Mouse (Mus musculus) neural tube, embryonic 11.5 days (tissue): Measurements from ENCODE around the gene Anapc10. TPM values are rescaled to one million over a fixed set of nuclear protein-coding genes. Genes with fewer than 3 reads are reported as not detected.

Experiments
- ATAC-seq: fragments of 200-750 bp; cut with Nextera tagmentation; 2 replicates; pipeline ENCODE4 v1.8.0; 2017; ENCODE audit warnings: moderate number of reproducible peaks, mild to moderate bottlenecking, moderate TSS enrichment, moderate library complexity; ENCODE audit not compliant: insufficient read depth, low FRiP score, low TSS enrichment
- DNase-seq: peaks from one replicate; pipeline ENCODE4 v3.0.0-alpha.2; 2015; ENCODE audit warnings: low spot score
- H3K27ac ChIP-seq: fragments of 300-500 bp; sonication (generic); 2 replicates; pipeline ENCODE4 v1.5.1; 2014; ENCODE audit warnings: low read depth, mild to moderate bottlenecking, low read length
- H3K27me3 ChIP-seq: fragments of 300-500 bp; sonication (generic); 2 replicates; pipeline ENCODE4 v1.6.1; 2014; ENCODE audit warnings: mild to moderate bottlenecking, low read length, mixed read lengths; ENCODE audit not compliant: control insufficient read depth, insufficient read depth
- H3K36me3 ChIP-seq: fragments of 300-500 bp; sonication (generic); 2 replicates; pipeline ENCODE4 v1.6.1; 2014; ENCODE audit warnings: mild to moderate bottlenecking, low read length, moderate library complexity, mixed read lengths; ENCODE audit not compliant: control insufficient read depth, insufficient read depth
- H3K4me1 ChIP-seq: fragments of 300-500 bp; sonication (generic); 2 replicates; pipeline ENCODE4 v1.6.1; 2014; ENCODE audit warnings: low read length, mixed read lengths; ENCODE audit not compliant: control insufficient read depth, insufficient read depth
- H3K4me2 ChIP-seq: fragments of 300-500 bp; sonication (generic); 2 replicates; pipeline ENCODE4 v1.6.1; 2014; ENCODE audit warnings: low read depth, mild to moderate bottlenecking, moderate library complexity
- H3K4me3 ChIP-seq: fragments of 300-500 bp; sonication (generic); 2 replicates; pipeline ENCODE4 v1.5.1; 2014; ENCODE audit warnings: low read depth, low read length
- H3K9ac ChIP-seq: fragments of 300-500 bp; sonication (generic); 2 replicates; pipeline ENCODE4 v1.6.1; 2014; ENCODE audit warnings: mild to moderate bottlenecking, low read length
- H3K9me3 ChIP-seq: fragments of 300-500 bp; sonication (generic); 2 replicates; pipeline ENCODE4 v1.6.1; 2016; ENCODE audit warnings: low read length; ENCODE audit not compliant: control insufficient read depth
- WGBS: fragments of 180-500 bp; shearing (Covaris S2); extraction: QIAGEN DNeasy Blood & Tissue Kit; methylation state at CpG from one replicate; pipeline ENCODE4 v1.1.7; 2014; 5-methylcytosine and 5-hydroxymethylcytosine counted together
- polyA plus RNA-seq: library from polyadenylated mRNA; unstranded; fragments of >200 nt; fragmentation: Nextera tagmentation; extraction: Ambion mirVana; gene quantifications from 2 replicates; pipeline ENCODE4 v1.2.1, GENCODE M21; 2014

Anapc10 gene
- polyA plus RNA-seq, 1 experiment from 2014 or later: 37.5 TPM

GRCm38 (mm10) chr8:79706687-79707086 is 4.9 kb upstream of the Anapc10 start:
- Histone ChIP-seq H3K4me3 (no peak overlapping the region), H3K9me3 (no peaks in the 10 kb centered on the region), H3K27me3 (no peaks in the 10 kb centered on the region), H3K4me2 (no peak overlapping the region), H3K36me3 (peaks cover 10% of the 10 kb centered on the region), H3K27ac (no peak overlapping the region), H3K4me1 (no peaks in the 10 kb centered on the region), H3K9ac (no peak overlapping the region)
- 92% methylated on average over 3 of the region's 3 CpGs for WGBS
- ATAC-seq: no peak
- no peak for DNase-seq

GRCm38 (mm10) chr8:79712676-79713075 is 1.1 kb downstream of the Anapc10 start:
- DNase-seq (no peak), ATAC-seq (no peak)
- H3K9me3 ChIP-seq: no peaks in the 10 kb centered on the region
- H3K9ac ChIP-seq: no peak overlapping the region
- H3K4me3 ChIP-seq: no peak overlapping the region; the same call in 1 of the 2 replicates
- no peak overlapping the region for H3K4me2 ChIP-seq
- WGBS: 66% methylated on average over 5 of the region's 6 CpGs
- H3K4me1 ChIP-seq: 0 out of 2 replicates have a peak, but pooled peaks cover 5% of the 10 kb centered on the region
- peaks cover 3% of the 10 kb centered on the region; the same call in 1 of the 2 replicates for H3K36me3 ChIP-seq
- no peaks in the 10 kb centered on the region for H3K27me3 ChIP-seq
- no peak overlapping the region for H3K27ac ChIP-seq

GRCm38 (mm10) chr8:79721537-79721936 is 9.9 kb downstream of the Anapc10 start:
- Histone ChIP-seq H3K36me3 (peaks cover 4% of the 10 kb centered on the region; the same call in 1 of the 2 replicates), H3K4me2 (no peak overlapping the region), H3K9me3 (no peaks in the 10 kb centered on the region), H3K9ac (no peak overlapping the region), H3K4me1 (no peaks in the 10 kb centered on the region), H3K27ac (no peak overlapping the region), H3K4me3 (no peak overlapping the region), H3K27me3 (no peaks in the 10 kb centered on the region)
- ATAC-seq (no peak), DNase-seq (no peak)

- no peak overlapping the region for H3K4me3 ChIP-seq
- no peak for DNase-seq
- no peak overlapping the region for H3K9ac ChIP-seq
- H3K27ac ChIP-seq: no peak overlapping the region
- no peak for ATAC-seq
- H3K9me3 ChIP-seq: no peaks in the 10 kb centered on the region
- H3K36me3 ChIP-seq: peaks cover 4% of the 10 kb centered on the region; the same call in 1 of the 2 replicates
- H3K4me1 ChIP-seq: no peaks in the 10 kb centered on the region
- no peaks in the 10 kb centered on the region for H3K27me3 ChIP-seq
- no peak overlapping the region for H3K4me2 ChIP-seq
These were observed 11.7 kb downstream of the Anapc10 start for GRCm38 (mm10) chr8:79723308-79723707.

GRCm38 (mm10) chr8:79724589-79724988 is 13.0 kb downstream of the Anapc10 start:
- WGBS: 24% methylated on average over 3 of the region's 3 CpGs
- ATAC-seq (no peak), DNase-seq (no peak)
- Histone ChIP-seq H3K27ac (no peak overlapping the region), H3K36me3 (peaks cover 4% of the 10 kb centered on the region; the same call in 1 of the 2 replicates), H3K4me3 (no peak overlapping the region), H3K9ac (no peak overlapping the region), H3K4me2 (no peak overlapping the region), H3K27me3 (no peaks in the 10 kb centered on the region), H3K4me1 (no peaks in the 10 kb centered on the region), H3K9me3 (no peaks in the 10 kb centered on the region)

- no peaks in the 10 kb centered on the region for H3K36me3 ChIP-seq
These were observed 16.3 kb downstream of the Anapc10 start for GRCm38 (mm10) chr8:79727900-79728299.

GRCm38 (mm10) chr8:79734304-79734703 is 22.7 kb downstream of the Anapc10 start:
- Histone ChIP-seq H3K27me3 (no peaks in the 10 kb centered on the region), H3K4me3 (no peak overlapping the region), H3K9ac (no peak overlapping the region), H3K36me3 (no peaks in the 10 kb centered on the region), H3K4me2 (no peak overlapping the region), H3K4me1 (no peaks in the 10 kb centered on the region), H3K9me3 (no peaks in the 10 kb centered on the region), H3K27ac (no peak overlapping the region)
- ATAC-seq: no peak; the same call in 1 of the 2 replicates
- WGBS: 28% methylated on average over 2 of the region's 2 CpGs
- peak; percentile 15 for DNase-seq

More at GRCm38 (mm10) chr8:79727900-79728299, 16.3 kb downstream of the Anapc10 start:
- Histone ChIP-seq H3K4me1 (no peaks in the 10 kb centered on the region), H3K27ac (no peak overlapping the region), H3K4me2 (no peak overlapping the region), H3K9ac (no peak overlapping the region), H3K27me3 (no peaks in the 10 kb centered on the region), H3K4me3 (no peak overlapping the region), H3K9me3 (no peaks in the 10 kb centered on the region)
- no peak for DNase-seq
- 94% methylated on average over 1 of the region's 1 CpGs for WGBS
- ATAC-seq: no peak

GRCm38 (mm10) chr8:79748171-79748570 is 36.6 kb downstream of the Anapc10 start:
- Histone ChIP-seq H3K4me2 (no peak overlapping the region), H3K9ac (no peak overlapping the region), H3K4me3 (no peak overlapping the region), H3K4me1 (no peaks in the 10 kb centered on the region), H3K9me3 (no peaks in the 10 kb centered on the region), H3K36me3 (no peaks in the 10 kb centered on the region), H3K27me3 (no peaks in the 10 kb centered on the region), H3K27ac (no peak overlapping the region)
- 33% methylated on average over 2 of the region's 2 CpGs for WGBS
- DNase-seq (no peak), ATAC-seq (no peak)

GRCm38 (mm10) chr8:79748591-79748990 is 37.0 kb downstream of the Anapc10 start:
- WGBS: 71% methylated on average over 4 of the region's 4 CpGs

More at GRCm38 (mm10) chr8:79748591-79748990, 37.0 kb downstream of the Anapc10 start:
- H3K4me2 ChIP-seq: no peak overlapping the region
- H3K4me3 ChIP-seq: no peak overlapping the region
- no peaks in the 10 kb centered on the region for H3K9me3 ChIP-seq
- H3K36me3 ChIP-seq: no peaks in the 10 kb centered on the region
- no peaks in the 10 kb centered on the region for H3K27me3 ChIP-seq
- no peak for ATAC-seq
- H3K27ac ChIP-seq: no peak overlapping the region
- no peak overlapping the region for H3K9ac ChIP-seq
- no peak for DNase-seq
- H3K4me1 ChIP-seq: no peaks in the 10 kb centered on the region
